Mouse (Mus musculus) kidney, postnatal 36 days (tissue): ENCODE results near the gene Rxra.

Experiments
- DNase-seq, 2 experiments: peaks; one replicate each; pipeline ENCODE4 v3.0.0; 2021 to 2022; ENCODE audit warnings: mixed read lengths in 2 of 2

Rxra gene

GRCm38 (mm10) chr2:27676106-27676477 lies at the start of gene Rxra:
Gene Rxra (plus strand): TSS chr2:27676440.
- DNase-seq, result peak; percentile 87 to 90

- peak; percentile 71 to 88 for DNase-seq
Observed at GRCm38 (mm10) chr2:27626604-27627003, 49.6 kb upstream of the Rxra start.

- DNase-seq, result no peak
Observed at GRCm38 (mm10) chr2:27630601-27631285, 45.5 kb upstream of the Rxra start.

DNA sequence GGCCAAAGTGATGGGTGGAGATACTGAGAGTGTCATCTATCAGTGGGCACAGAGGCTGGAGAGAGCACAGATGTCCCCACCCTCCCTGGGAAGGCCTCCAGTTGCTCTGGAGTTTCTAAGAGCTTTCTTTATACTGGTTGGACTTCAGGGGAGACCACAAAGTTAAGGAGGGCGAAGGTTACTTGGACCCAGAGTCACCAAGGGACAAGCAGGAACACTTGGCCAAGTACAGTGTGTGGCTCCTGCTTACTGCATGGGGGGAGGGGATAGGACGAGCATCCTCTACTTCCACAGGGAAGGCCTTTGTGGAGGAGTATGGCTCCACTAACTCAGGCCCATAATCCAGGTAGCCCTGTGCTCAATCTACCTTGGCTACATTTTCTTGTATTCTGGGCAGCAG lies 42.8 kb upstream of the Rxra start:
- peak; percentile 34 to 42 for DNase-seq

GRCm38 (mm10) chr2:27634018-27634417 lies 42.2 kb upstream of the Rxra start:
- no peak for DNase-seq

- DNase-seq, result no peak
Observed at GRCm38 (mm10) chr2:27635147-27635738, 41.0 kb upstream of the Rxra start.

- DNase-seq, result no peak
Observed at GRCm38 (mm10) chr2:27636796-27637195, 39.4 kb upstream of the Rxra start.

- DNase-seq, result no peak
Observed at GRCm38 (mm10) chr2:27637281-27637896, 38.9 kb upstream of the Rxra start.

DNA sequence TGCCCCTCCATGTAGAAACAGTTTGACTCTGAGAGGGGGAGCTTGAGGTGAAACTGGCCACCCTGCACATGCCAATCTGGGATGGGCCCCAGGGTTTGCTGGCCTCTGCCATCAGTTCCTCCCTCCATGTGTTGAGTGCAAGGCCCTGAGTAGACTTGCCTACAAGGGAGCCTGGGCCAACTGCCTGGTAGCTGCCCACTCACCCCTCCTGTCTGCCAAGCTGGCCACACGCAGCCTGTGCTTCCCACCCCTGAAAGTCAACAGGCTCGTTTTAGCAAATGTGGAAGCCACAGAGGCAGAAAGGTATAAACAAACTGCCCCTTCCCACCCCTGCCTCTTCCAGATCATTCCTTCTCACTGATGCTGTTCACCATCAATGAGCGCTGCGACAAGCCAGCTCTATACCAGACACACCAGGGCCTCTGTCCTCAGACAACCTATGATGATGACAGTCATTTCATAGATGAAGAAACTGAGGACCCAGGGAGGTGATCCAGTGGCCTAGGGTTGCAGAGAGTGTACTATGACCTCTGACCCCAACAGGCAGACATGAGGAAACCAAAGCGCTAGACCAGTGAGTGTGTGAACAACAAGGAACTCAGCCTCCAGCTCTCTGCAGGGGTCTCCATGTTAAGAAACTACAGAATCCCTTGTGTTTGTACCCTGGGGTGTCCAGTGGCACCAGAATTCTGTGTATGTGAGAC lies 36.5 kb upstream of the Rxra start:
- DNase-seq, result no peak

DNA sequence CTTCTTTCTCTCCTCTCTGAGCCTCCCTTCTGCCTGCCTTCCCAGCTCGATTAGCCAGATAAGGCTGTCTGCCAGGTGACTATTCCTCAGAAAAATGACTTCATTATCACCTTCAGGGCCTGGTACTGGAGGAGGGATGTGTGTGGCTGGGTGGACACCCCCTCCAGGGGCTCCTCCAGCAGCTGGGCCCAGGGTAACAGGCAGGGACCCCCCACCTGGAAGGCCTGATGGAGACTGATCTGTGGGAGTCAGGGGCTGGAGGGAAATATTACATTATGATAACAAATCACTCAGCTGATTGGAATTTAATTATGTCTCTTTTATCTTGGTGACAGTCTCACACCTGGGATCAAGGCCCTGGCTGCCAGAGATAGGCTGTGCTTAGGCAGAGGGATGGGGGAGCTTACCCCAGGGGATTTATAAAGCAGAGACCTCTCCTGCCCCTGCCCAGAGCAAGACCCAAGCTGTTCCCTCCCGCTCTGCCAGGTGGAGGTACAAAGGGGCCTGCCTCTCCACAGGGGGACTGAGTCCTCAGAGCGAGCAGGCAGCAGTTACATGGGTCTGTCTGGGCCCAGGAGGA lies 35.2 kb upstream of the Rxra start:
- no peak for DNase-seq

- DNase-seq, result no peak
Observed at GRCm38 (mm10) chr2:27644547-27645120, 31.6 kb upstream of the Rxra start.

DNA sequence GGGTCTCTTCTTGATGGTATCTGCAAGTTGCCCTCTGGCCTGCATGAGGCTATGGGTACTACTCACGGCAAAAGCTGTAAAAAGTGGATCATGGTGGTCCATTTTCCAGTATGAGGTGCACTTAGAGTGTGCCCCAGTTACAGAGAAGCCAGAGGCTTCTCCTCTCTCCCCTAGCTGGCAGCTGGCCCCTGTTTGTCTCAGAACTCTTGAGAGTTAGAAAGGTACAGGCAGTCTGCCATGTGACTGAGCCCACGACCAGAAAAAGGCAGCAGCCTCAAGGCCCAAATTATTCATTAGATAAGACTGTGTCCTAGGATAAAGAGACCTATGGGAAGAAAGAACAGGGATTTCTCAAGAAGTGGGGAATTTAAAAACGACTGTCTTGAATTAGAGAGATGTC lies 30.8 kb upstream of the Rxra start:
- no peak for DNase-seq

DNA sequence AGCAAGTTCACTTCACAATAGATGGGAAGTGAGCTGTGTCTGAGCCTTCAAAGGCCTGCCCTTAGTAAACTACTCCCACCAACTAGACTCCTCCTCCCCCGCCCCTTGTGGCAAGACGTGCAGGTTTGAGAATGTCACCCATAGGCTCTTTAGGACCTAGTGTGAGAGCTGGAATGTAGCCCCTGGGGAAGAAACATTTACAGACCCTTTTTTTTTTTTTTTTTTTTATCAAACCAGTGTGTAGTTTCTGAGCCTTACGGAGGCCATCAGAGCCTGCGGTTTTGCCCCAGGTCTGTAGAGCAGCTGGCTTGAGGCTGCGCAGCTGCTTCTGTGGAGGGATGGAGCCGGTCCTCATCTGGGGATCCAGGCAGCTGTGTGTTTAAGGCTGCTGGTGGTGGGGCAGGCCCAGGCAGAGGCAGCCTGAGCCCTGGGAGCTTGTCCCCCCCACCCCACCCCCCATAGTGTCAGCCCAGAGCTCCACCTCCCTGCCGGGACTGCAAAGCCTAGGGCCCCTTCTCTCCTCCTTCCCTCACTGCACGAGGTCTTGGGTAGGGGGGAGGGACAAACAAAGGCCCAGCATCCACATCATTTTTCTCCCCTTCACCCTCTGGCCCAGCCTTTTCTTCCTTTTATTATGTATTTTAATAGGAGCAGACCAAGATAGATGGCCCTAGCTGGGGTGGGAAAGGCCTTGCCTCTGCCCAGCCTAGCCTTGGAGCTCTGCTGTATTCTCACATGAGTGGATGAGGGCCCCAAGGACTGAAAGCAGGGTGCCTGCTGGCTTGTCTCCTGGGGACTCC lies 26.2 kb upstream of the Rxra start:
- DNase-seq, result no peak

DNA sequence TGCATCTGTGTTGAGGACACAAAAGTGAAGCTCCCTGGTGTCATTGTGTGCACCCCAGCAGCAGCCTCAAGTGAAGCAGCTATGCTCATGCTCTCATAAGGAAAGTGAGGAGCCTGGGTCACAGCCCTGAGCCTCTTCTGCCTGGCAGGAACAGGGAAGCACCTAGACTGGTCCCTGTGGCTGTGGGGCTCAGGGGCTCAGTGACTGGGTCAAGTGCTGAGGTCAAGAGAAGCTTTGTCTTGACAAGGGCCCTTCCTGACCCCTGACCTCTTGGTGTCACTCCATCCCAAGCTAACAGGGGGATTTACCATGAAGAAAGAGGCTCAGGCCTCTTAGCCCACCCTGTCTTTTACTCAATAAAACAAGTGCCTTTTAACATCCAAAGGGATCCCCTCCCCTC lies 25.2 kb upstream of the Rxra start:
- no peak for DNase-seq

- DNase-seq, result peak in 1 of 2 experiments; percentile 53
Observed at GRCm38 (mm10) chr2:27653496-27654030, 22.7 kb upstream of the Rxra start.

DNA sequence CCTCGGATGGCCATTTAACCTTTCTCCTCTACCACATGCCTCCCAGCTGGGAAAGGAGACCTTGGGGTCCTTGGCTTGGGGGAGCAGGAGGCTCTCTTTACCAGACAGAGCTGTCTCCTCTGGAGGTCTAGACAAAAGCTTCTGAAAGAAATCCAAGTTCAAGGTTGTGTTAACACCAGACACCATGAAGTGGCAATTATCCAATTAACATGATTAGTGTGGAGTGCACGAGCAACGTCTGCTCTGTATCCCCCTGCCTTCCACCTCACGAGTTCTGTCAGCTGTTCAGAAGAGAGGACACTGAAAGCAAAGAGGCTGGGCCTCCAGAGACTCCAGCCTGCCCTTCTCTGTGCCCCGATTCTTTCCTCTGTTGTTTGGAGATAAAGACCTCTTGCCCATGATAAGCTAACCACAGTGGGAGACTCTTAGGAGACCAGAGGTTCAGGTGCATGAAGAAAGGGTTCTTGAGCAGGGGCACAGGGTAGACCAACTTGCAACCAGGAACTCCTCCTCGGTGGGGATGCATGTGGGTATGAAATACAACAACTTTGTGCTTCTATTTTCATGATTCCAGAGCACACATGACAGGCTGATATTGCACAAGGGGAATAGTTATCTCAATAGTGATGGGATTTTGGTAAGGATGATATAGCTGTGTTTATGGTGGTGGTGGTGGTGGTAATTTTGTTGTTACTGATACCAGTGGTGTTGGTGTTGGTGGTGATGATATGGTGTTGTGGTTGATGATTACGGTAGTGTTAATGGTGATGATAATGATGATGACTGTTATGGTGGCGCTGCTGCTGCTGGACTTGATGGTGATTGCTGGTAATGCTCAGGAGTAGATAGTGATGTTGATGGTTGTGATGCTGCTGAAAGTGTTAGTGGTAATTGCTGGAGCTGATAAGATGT lies 21.7 kb upstream of the Rxra start:
- DNase-seq, result no peak

GRCm38 (mm10) chr2:27656576-27656975 lies 19.7 kb upstream of the Rxra start:
- DNase-seq, result no peak

GRCm38 (mm10) chr2:27665284-27665683 lies 11.0 kb upstream of the Rxra start:
- no peak for DNase-seq

DNA sequence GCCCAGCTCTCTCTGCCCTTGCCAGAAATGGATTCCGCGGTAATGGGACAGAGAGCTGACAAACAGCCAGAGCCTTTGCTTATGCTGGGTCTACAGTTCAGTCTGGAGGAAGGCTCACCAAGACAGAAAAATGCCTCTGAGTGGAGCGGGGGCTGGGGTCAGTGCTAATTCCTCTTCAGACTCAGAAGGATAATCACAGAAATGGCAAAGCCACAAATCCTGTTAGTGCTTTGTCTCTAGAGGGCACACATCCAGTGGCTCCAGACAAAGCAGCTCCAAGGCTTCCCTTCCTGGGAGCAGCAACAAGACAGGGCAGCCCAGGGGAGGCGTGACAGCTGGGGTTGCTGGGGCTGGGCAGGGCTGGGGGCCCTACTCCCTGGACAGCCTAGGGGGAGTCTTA lies 9.5 kb upstream of the Rxra start:
- peak in 1 of 2 experiments; percentile 11 for DNase-seq

- DNase-seq, result no peak
Observed at GRCm38 (mm10) chr2:27667677-27668076, 8.6 kb upstream of the Rxra start.

DNA sequence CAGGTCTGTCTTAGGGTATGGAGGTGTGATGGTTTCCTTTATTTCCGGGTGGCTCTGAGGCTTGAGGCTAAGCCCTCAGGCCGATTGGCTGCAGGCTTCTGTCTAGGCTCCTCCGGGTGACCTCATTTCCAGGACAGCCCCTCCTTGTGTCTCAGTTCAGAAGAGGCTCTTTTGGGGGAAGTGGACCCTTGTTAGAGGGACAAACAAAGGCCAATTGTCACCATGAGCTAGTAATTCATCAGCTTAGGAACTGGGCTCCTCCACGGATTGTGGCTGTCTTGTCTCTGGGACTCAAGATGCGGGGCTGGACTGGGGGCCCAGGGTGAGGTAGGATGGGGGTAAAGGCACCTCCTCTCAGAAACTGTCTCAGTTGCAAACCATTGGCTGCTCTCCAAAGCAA lies 5.5 kb upstream of the Rxra start:
- DNase-seq, result no peak
